Mouse (Mus musculus) liver, embryonic 14.5 days (tissue): ENCODE results near the gene Anpep.

Source experiments
- CTCF ChIP-seq: IDR thresholded peaks from 2 replicates; pipeline ENCODE4 v1.5.1; 2016; ENCODE audit warnings: antibody characterized with exemption, low read depth, control low read depth
- EP300 ChIP-seq: IDR thresholded peaks from 2 replicates; pipeline ENCODE4 v1.6.1; 2016; ENCODE audit warnings: antibody characterized with exemption, low read depth

GRCm38 (mm10) chr7:79890436-79891221 is 29.8 kb upstream of the Anpep start:
- no peak for TF ChIP-seq EP300
- no peak for TF ChIP-seq CTCF
